Mouse (Mus musculus): ENCODE results near the gene Trim29. TPM values are rescaled to one million over a fixed set of nuclear protein-coding genes. Genes with fewer than 3 reads are reported as not detected.

The Trim29 gene
- polyA plus RNA-seq (2015; fragmentation: Nextera tagmentation; extraction: Ambion mirVana), result 1.1 and 3.3 TPM in 2 replicates

GRCm38 (mm10) chr9:43310538-43310937 lies at the start of gene Trim29:
Gene Trim29 (plus strand): TSS chr9:43310848.
- H3K4me3 ChIP-seq, result no peak within 1 kb of the TSS

GRCm38 (mm10) chr9:43261124-43261907 lies 49.3 kb upstream of the Trim29 start:
- 31% methylated on average over 4 of the region's 4 CpGs for WGBS
- Histone ChIP-seq H3K36me3 (no peaks in the 10 kb centered on the region), H3K4me3 (no peak overlapping the region), H3K4me2 (peak overlapping the region; percentile 16; the same call in 1 of the 2 replicates), H3K4me1 (peaks cover 27% of the 10 kb centered on the region), H3K9ac (no peak overlapping the region), H3K27ac (peak overlapping the region; percentile 95), H3K27me3 (no peaks in the 10 kb centered on the region), H3K9me3 (no peaks in the 10 kb centered on the region)
- ATAC-seq (ENCODE audit: borderline replicate concordance, extremely low read depth, low FRiP score, low TSS enrichment), result peak; percentile 81; the same call in 1 of the 2 replicates

More at GRCm38 (mm10) chr9:43310538-43310937, at the start of gene Trim29:
- no peaks in the 10 kb centered on the region for H3K27me3 ChIP-seq
- no peaks in the 10 kb centered on the region for H3K36me3 ChIP-seq
- no peaks in the 10 kb centered on the region for H3K9me3 ChIP-seq
- H3K27ac ChIP-seq, result no peak within 1 kb of the TSS
- 45% methylated on average over 12 of the region's 12 CpGs for WGBS
- no peak for ATAC-seq (ENCODE audit: borderline replicate concordance, extremely low read depth, low FRiP score, low TSS enrichment)
- H3K9ac ChIP-seq, result no peak within 1 kb of the TSS
- 0 out of 2 replicates have a peak, but pooled peaks cover 6% of the 10 kb centered on the region for H3K4me1 ChIP-seq
- no peak within 1 kb of the TSS for H3K4me2 ChIP-seq

- no peak overlapping the region for H3K4me3 ChIP-seq
- H3K27ac ChIP-seq, result peak overlapping the region; percentile 95
- H3K27me3 ChIP-seq, result no peaks in the 10 kb centered on the region
- peak; percentile 8; the same call in 1 of the 2 replicates for ATAC-seq (ENCODE audit: borderline replicate concordance, extremely low read depth, low FRiP score, low TSS enrichment)
- no peak overlapping the region for H3K9ac ChIP-seq
- 23% methylated on average over 2 of the region's 2 CpGs for WGBS
- H3K4me2 ChIP-seq, result peak overlapping the region; percentile 16; the same call in 1 of the 2 replicates
- no peaks in the 10 kb centered on the region for H3K9me3 ChIP-seq
- peaks cover 27% of the 10 kb centered on the region for H3K4me1 ChIP-seq
- no peaks in the 10 kb centered on the region for H3K36me3 ChIP-seq
These were observed 48.7 kb upstream of the Trim29 start for GRCm38 (mm10) chr9:43261941-43262340.

GRCm38 (mm10) chr9:43262390-43262789 lies 48.3 kb upstream of the Trim29 start:
- ATAC-seq (ENCODE audit: borderline replicate concordance, extremely low read depth, low FRiP score, low TSS enrichment), result peak; percentile 5; the same call in 1 of the 2 replicates

GRCm38 (mm10) chr9:43262811-43263550 lies 47.7 kb upstream of the Trim29 start:
- Histone ChIP-seq H3K36me3 (no peaks in the 10 kb centered on the region), H3K4me2 (no peak overlapping the region), H3K27me3 (no peaks in the 10 kb centered on the region), H3K27ac (peak overlapping the region; percentile 95), H3K9ac (no peak overlapping the region), H3K9me3 (no peaks in the 10 kb centered on the region), H3K4me3 (no peak overlapping the region), H3K4me1 (peaks cover 27% of the 10 kb centered on the region)
- peak; percentile 44 for ATAC-seq (ENCODE audit: borderline replicate concordance, extremely low read depth, low FRiP score, low TSS enrichment)
- 43% methylated on average over 9 of the region's 9 CpGs for WGBS

More at GRCm38 (mm10) chr9:43262390-43262789, 48.3 kb upstream of the Trim29 start:
- H3K36me3 ChIP-seq, result no peaks in the 10 kb centered on the region
- H3K4me3 ChIP-seq, result no peak overlapping the region
- H3K4me2 ChIP-seq, result no peak overlapping the region
- peak overlapping the region; percentile 95 for H3K27ac ChIP-seq
- no peaks in the 10 kb centered on the region for H3K27me3 ChIP-seq
- no peaks in the 10 kb centered on the region for H3K9me3 ChIP-seq
- H3K9ac ChIP-seq, result no peak overlapping the region
- 43% methylated on average over 4 of the region's 4 CpGs for WGBS
- peaks cover 27% of the 10 kb centered on the region for H3K4me1 ChIP-seq

- H3K36me3 ChIP-seq, result no peaks in the 10 kb centered on the region
- no peak overlapping the region for H3K9ac ChIP-seq
- no peak overlapping the region for H3K4me2 ChIP-seq
- no peak for ATAC-seq (ENCODE audit: borderline replicate concordance, extremely low read depth, low FRiP score, low TSS enrichment)
- WGBS, result 31% methylated on average over 11 of the region's 11 CpGs
- H3K27ac ChIP-seq, result peak overlapping the region; percentile 95; the same call in 1 of the 2 replicates
- H3K27me3 ChIP-seq, result no peaks in the 10 kb centered on the region
- H3K9me3 ChIP-seq, result no peaks in the 10 kb centered on the region
- peaks cover 27% of the 10 kb centered on the region for H3K4me1 ChIP-seq
- H3K4me3 ChIP-seq, result no peak overlapping the region
These were observed 46.6 kb upstream of the Trim29 start for GRCm38 (mm10) chr9:43263946-43264451.

GRCm38 (mm10) chr9:43265194-43265593 lies 45.5 kb upstream of the Trim29 start:
- no peak overlapping the region for H3K27ac ChIP-seq
- no peak for ATAC-seq (ENCODE audit: borderline replicate concordance, extremely low read depth, low FRiP score, low TSS enrichment)
- no peak overlapping the region for H3K4me2 ChIP-seq
- H3K4me1 ChIP-seq, result peaks cover 27% of the 10 kb centered on the region
- H3K9ac ChIP-seq, result no peak overlapping the region
- no peak overlapping the region for H3K4me3 ChIP-seq
- H3K9me3 ChIP-seq, result no peaks in the 10 kb centered on the region
- 63% methylated on average over 9 of the region's 9 CpGs for WGBS
- H3K36me3 ChIP-seq, result no peaks in the 10 kb centered on the region
- peaks cover 3% of the 10 kb centered on the region; the same call in 1 of the 2 replicates for H3K27me3 ChIP-seq

- ATAC-seq (ENCODE audit: borderline replicate concordance, extremely low read depth, low FRiP score, low TSS enrichment), result no peak
- 73% methylated on average over 8 of the region's 8 CpGs for WGBS
- no peaks in the 10 kb centered on the region for H3K9me3 ChIP-seq
- no peak overlapping the region for H3K9ac ChIP-seq
- H3K4me2 ChIP-seq, result no peak overlapping the region
- H3K27me3 ChIP-seq, result peaks cover 21% of the 10 kb centered on the region
- H3K4me1 ChIP-seq, result peaks cover 27% of the 10 kb centered on the region
- H3K27ac ChIP-seq, result no peak overlapping the region
- H3K36me3 ChIP-seq, result no peaks in the 10 kb centered on the region
- no peak overlapping the region for H3K4me3 ChIP-seq
These were observed 43.3 kb upstream of the Trim29 start for GRCm38 (mm10) chr9:43267357-43267756.

GRCm38 (mm10) chr9:43269166-43269565 lies 41.5 kb upstream of the Trim29 start:
- H3K27me3 ChIP-seq, result peaks cover 21% of the 10 kb centered on the region
- H3K4me1 ChIP-seq, result peaks cover 9% of the 10 kb centered on the region
- ATAC-seq (ENCODE audit: borderline replicate concordance, extremely low read depth, low FRiP score, low TSS enrichment), result no peak
- no peak overlapping the region for H3K4me3 ChIP-seq
- no peaks in the 10 kb centered on the region for H3K9me3 ChIP-seq
- H3K9ac ChIP-seq, result no peak overlapping the region
- WGBS, result 31% methylated on average over 8 of the region's 8 CpGs
- H3K4me2 ChIP-seq, result no peak overlapping the region
- H3K27ac ChIP-seq, result no peak overlapping the region
- H3K36me3 ChIP-seq, result no peaks in the 10 kb centered on the region

- peak overlapping the region; percentile 40 for H3K4me2 ChIP-seq
- H3K27me3 ChIP-seq, result peaks cover 21% of the 10 kb centered on the region
- H3K36me3 ChIP-seq, result no peaks in the 10 kb centered on the region
- 0 out of 2 replicates have a peak overlapping the region, but pooled peaks have one; percentile 6 for H3K4me3 ChIP-seq
- H3K9me3 ChIP-seq, result no peaks in the 10 kb centered on the region
- H3K4me1 ChIP-seq, result peaks cover 8% of the 10 kb centered on the region; the same call in 1 of the 2 replicates
- no peak overlapping the region for H3K9ac ChIP-seq
- ATAC-seq (ENCODE audit: borderline replicate concordance, extremely low read depth, low FRiP score, low TSS enrichment), result no peak
- no peak overlapping the region for H3K27ac ChIP-seq
- WGBS, result 10% methylated on average over 17 of the region's 17 CpGs
These were observed 39.9 kb upstream of the Trim29 start for GRCm38 (mm10) chr9:43270723-43271252.

- no peak overlapping the region for H3K4me3 ChIP-seq
- no peaks in the 10 kb centered on the region for H3K9me3 ChIP-seq
- no peak overlapping the region for H3K27ac ChIP-seq
- WGBS, result 67% methylated on average over 14 of the region's 14 CpGs
- H3K4me1 ChIP-seq, result peaks cover 8% of the 10 kb centered on the region; the same call in 1 of the 2 replicates
- H3K27me3 ChIP-seq, result peaks cover 21% of the 10 kb centered on the region
- no peaks in the 10 kb centered on the region for H3K36me3 ChIP-seq
- ATAC-seq (ENCODE audit: borderline replicate concordance, extremely low read depth, low FRiP score, low TSS enrichment), result no peak
- H3K4me2 ChIP-seq, result no peak overlapping the region
- H3K9ac ChIP-seq, result no peak overlapping the region
These were observed 38.7 kb upstream of the Trim29 start for GRCm38 (mm10) chr9:43271761-43272518.
